Mouse (Mus musculus): ENCODE measurements around the gene Ostm1.

The Ostm1 gene

DNA sequence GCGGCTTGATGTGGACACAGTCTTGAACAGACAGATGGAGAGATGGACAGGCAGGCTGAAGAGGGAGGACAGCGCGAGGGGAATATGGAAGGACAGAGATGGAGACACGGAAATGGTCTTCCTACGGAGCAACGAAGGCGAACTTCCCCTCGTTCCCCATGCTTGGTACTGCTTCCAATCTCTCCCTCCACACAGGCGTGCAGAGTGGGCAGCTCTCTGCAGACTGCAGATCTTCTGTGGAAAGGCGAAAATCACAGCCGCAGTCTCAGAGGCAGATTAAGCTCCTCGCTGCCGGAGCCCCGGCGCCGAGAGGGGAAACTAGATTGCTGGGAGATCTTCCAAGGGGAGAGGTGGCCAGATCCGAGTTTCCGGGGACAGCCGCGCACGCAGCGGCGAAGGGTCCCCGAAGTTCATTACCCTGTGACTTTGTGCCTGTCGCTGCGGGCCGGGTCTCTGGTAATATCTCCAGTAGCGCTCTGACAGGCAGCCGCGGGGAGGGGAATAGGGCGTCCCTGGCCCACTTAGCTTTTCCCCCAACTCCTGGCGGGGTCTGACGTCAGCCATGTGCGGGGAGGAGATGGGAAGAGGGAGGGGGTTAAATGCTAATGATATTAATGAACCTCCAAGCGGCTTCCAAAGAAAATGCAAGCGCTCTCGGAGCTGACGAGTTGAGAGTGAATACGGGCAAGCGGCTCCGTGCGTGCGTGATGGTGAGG lies at the start of gene Ostm1, which contains the start of gene Nr2e1:
TSS of gene Ostm1 (plus strand) at position 666 of the 716 bp plus-strand sequence.
TSS of gene Nr2e1 (minus strand) at position 476 of the 716 bp plus-strand sequence.
- DNase-seq (ENCODE audit: low spot score) = no peak

DNA sequence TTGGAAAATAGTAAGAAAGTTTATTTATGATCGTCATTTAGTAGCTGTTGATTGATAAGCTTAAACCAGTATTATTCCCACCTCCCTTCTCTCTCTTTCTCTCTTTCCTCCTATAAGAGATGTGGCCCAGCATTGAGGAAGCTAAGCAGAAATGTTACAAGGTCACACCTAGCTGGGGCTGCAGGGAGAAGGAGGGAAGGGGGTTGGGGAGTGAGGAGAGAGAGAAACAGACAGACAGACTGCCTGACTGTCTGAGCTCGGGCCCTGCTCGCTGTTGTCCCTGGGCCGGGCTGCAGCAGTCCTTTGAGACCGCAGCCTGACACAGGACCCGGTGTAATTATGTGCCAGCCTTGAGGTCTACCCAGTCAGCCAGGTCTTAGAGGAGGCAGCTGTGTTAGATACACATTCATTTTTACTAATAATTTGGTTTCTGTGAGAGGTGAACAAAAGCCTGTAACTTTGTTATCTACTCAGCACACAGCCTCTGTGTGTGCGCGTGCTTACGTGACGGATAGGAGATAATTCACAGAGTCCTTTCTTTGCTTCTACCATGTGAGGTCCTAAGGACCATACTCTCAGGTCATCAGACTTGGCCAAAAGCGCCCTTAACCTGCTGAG lies 49.7 kb upstream of the Ostm1 start:
- no peak for DNase-seq (ENCODE audit: low spot score)

DNA sequence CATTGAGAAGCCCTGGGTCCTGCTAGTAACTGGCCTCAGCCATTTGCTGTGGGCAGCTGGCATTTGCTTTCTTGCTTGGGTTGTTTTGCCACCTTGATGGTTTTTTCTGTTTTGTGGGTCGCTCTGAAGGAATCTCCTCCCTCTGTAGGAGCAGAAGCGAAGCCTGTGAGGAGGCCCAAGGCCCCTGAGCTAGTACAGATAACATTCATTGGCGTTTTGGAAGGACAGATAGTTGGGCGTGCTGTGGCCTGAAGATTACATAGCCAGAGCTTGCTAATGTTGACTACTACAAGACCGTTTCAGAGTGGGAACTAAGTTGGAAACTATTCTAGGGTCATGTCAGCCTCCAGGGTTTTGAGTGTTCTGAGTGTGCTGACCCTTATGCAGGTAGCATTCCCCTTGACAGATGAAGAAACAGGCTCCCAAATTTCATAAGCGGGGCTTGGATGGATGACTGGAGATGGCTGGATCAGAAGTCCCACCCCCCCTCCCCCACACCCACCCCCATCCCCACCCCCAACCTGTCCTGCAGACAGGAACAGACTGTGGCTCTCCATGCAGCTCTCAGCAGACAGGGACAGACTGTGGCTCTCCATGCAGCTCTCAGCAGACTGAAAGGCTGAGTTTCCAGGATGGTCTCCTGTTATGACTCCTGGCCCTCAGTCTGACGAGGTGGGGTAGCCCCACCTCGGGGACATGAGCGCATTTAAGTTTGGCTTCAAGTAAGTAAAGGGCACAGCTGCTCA lies 45.9 kb upstream of the Ostm1 start:
- DNase-seq (ENCODE audit: low spot score) = no peak

DNA sequence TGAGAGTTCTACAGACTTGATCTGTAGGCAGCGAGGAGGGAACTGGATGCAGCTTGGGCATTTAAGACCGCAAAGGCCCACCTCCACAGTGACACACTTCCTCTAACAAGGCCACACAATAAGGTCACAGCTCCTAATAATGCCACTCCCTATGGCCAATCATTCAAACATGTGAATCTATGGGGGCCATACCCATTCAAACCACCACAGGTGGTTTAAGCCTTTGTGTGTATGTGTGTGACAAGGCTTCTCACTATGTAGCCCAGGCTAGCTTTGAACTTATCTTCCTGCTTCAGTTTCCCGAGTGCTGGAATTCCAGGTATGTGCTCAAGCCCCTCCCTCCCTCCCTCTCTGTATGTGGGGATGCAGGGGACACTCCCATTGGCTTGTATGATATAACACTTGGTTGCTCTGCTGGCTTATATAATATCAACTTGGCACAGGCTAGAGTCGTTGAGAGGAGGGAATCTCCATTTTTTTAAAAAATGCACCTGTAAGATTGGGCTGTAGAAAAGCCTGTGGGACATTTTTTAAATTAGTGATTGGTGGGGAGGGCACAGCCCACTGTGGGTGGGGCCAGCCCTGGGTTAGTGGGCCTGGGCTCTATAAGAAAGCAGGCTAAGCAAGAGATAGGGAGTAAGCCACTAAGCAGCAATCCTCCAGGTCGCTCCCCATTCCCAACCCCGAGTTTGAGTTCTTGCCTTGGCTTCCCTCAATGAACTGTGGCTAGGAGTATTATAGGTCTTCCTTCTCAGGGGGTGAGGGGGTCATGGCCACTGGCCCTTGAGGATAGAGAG lies 37.7 kb upstream of the Ostm1 start:
- no peak for DNase-seq (ENCODE audit: low spot score)

DNA sequence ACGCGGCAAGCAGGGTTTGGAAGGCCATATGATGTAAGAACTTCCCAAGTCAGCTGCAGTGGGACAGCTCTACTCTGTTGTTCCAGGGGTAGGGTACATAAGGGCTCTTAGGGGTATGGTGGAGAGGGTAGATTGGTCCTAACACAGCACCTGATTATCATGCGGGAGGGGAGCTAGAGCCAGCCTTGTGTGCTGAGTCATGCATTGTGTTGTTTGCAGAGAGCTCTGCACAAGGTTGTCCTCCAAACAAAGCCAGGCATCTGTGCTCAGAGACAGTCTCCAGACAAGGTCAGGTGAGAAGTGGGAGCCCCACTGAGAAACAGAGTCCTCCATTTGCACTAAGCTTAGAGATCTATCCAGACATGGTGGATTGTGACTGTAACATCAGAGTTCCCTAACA lies 37.1 kb upstream of the Ostm1 start:
- no peak for DNase-seq (ENCODE audit: low spot score)

DNA sequence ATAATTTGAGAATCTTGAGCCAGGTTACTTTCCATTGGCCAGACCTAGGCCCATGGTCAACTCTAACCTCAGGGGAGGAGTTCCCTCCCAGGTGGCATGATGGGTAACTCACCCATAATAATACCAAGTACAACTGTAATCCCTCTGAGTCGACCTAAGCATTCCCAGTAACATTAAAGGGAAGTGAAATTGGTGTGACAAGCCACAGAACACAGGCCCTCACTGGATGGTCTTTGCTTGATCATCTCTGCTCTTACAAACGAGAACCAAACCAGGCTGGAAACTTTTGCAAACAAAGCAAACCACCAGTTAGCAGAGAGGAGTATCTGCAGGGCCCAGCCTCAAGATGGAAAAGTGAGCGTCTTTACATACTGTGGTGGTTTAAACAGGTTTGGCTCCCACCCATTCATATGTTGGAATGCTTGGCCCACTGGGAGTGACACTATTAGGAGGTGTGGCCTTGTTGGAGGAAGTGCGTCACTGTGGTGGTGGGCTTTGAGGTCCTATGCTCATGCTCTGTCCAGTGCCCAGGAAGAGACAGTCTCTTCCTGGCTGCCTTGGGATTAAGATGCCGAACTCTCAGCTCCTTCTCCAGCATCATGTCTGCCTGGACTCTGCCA lies 23.9 kb upstream of the Ostm1 start:
- no peak for DNase-seq (ENCODE audit: low spot score)

DNA sequence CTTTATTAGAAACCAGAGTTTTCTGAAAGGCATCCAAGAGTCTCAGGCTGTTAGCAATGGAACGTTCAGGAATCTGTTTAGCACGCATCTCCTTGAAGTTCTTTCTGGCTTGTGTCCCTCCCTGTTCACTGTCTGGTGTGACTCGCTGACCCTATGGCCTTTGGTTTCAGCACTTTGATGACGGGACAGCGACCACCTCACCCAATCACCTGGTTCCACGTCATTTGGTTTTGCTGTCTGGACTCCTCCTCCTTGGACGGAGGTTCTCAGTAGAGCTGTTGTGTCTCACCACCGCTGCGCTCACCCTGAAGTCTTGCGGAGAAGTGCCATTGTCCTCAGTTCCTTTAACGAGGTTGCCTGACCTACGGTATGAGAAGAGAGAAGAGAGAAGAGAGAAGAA lies 21.4 kb upstream of the Ostm1 start:
- DNase-seq (ENCODE audit: low spot score) = no peak

DNA sequence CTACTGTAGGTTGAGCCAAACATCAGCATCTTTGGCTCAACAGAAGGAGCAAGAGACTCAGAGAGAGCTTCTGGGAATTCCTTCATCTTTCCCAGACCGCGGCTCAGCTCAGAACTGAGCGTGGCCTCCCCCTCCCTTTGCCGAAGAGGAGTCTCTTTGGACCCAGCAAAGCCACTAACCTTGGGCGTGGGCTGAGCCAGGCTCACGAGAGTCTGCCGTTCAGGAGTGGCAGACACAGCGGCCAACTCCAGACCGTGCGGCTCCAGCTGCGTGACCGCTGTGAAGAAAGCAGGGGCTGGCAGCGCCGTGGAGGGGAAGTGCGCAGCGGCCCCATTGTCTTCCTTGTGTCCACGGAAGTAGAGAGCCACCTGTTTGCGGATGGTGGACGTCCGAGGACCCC lies 11.1 kb upstream of the Ostm1 start:
- no peak for DNase-seq (ENCODE audit: low spot score)

DNA sequence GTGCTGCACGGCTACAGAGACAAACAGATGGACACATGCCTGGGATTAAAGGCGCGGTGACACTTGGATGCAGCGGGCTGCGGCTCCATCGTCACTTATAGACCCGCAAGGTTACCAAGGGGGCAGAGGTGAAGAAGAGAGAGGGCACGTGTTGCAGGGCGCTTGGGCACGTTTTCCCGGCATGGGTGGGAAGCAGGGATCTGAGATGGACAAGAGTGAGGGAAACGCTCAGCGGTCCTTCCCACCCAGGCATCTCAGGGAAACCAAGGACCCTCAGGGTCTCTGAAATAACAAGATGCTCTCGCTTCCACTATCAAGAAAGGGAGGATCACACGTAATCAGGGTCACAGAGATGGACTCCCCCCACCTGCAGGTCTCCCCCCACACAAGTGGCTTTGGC lies 10.7 kb upstream of the Ostm1 start:
- DNase-seq (ENCODE audit: low spot score) = no peak

DNA sequence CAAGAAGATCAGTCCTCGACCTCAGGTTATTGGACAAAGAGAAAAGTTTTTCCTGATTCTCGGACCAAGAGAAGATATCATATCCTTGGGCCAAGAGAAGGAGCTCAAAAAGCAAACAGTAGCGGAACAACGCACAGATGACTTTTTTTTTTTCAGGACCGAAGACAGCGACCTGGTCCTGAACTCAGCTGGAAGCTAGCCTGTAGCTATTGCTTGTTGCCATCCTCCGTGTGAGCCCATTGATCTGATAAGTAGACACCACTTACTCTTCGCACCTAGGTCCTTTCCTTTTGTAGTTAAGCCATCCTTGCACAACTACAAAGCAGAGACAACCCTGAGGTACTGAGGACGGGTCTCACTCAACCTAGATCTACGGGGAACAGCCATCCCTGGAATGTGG lies 9.0 kb upstream of the Ostm1 start:
- no peak for DNase-seq (ENCODE audit: low spot score)

DNA sequence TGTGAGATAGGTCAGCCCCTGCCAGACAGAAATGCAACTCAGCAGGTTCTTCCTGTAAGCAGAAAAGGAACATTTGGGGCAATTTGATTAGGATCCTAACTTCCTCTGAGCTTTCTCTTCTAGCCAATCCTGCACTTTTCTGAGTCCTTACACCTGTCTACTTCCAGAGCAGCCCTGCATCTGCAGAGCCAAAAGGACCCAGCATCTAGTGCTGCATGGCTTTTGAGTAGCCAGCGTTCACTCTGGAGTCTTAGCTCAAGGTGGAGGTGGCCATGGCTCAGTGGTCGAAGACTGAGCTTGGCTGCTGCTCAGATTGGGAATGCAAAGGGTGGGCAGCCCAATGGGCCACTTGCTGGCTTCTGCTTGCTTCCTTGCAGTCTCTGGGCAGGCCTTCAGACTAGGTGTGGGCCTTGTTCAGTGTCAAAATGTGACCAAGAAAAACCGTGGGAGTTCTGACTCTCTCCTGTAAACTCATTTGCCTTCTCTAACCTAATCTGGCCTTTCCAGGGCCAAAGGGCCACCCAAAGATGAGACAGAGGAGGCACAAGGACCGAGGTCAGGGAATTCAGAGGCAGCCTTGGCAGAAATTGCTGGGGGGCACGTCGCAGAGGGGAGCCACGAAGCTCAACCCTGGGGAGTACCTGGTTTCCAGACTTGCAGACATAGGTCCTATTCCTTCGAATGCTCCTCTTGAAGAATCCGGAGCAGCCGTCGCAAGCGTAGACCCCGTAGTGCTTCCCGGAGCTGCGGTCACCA lies 5.9 kb upstream of the Ostm1 start:
- DNase-seq (ENCODE audit: low spot score) = no peak

DNA sequence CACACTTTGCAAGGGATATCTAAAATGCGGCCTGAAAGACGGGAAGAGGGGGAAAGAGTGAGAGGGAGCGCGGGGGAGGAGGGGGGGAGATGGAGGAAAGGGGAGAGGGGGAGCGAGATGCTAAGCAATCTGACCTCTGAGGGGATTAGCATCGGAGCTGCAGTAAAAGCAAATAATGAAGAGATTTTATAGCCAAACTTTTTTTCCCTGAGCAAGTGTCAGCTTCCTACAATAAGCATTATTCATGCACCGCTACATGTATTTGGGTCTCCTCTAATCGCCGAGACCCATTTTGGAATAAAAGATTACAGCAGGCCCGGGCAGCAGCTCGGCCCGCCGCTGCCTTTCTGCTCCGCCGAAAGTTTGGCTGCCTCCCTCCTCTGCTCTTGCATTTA lies 5.3 kb upstream of the Ostm1 start:
- no peak for DNase-seq (ENCODE audit: low spot score)

DNA sequence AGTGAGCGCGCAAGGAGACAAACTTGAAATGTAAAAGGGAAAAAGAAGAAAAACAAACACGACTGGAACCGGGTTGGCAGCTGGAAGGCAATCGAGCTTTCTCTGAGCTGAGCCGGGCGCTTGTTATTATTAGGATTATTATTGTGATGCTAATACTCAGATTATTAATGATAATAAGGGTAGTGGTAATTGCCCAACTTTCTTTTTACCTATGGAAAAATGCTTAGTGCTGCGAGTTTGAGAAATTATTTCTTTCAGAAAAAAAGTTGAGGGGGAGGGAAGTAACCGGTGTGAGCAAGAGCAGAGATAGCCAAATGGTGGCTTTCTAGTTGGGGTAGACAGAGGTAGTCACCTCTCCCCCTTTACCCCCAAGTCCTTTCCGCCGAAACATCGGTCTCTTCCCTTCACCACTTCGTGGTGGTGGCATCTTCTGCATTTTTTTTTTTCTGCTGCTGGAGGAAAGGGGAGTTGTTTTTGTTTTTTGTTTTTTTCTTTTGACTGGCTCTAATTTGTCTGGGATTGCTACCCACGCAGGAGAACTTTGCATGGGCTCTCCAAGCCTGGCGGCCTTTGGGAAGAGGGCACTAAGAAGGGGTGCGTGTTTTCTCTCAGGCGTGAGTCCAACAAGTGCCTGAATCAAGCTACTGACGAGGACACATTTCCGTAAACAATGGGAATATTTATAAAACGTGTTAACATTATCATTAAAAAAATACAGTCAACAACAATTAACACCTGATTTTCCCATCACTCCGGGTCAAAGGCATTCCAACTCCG lies 4.7 kb upstream of the Ostm1 start:
- no peak for DNase-seq (ENCODE audit: low spot score)

DNA sequence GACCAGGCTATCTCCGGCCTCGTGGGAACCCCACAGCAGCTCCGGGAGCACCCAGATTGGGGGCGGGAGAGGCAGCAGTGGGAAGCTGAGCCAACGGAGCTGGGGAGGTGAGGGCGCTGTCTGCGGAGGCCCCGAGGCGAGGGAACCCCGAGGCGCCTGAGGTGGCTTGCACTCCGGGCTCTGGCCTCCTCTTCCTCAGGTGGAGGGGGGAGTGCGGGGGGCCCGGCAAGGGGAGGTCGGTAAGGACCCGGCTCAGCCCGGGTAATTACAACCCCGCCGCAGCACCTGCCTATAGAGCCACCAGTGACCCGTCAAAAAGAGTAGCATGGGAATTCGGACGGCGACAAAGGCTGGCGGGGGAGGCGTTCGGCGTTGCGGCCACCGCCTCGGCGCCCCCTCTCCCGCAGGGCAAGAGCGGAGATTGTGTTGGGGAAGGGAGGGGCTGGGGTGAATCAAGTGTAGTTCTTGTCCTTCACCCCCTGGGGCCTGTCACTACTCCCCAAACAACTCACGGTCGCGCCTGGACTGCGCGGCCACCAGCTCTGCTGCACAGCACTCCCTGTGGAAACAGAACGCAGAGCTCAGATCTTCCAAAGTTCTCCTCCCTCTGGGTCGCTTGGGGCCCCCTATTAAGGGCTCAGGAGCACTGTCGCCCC lies 4.0 kb upstream of the Ostm1 start:
- DNase-seq (ENCODE audit: low spot score) = no peak

DNA sequence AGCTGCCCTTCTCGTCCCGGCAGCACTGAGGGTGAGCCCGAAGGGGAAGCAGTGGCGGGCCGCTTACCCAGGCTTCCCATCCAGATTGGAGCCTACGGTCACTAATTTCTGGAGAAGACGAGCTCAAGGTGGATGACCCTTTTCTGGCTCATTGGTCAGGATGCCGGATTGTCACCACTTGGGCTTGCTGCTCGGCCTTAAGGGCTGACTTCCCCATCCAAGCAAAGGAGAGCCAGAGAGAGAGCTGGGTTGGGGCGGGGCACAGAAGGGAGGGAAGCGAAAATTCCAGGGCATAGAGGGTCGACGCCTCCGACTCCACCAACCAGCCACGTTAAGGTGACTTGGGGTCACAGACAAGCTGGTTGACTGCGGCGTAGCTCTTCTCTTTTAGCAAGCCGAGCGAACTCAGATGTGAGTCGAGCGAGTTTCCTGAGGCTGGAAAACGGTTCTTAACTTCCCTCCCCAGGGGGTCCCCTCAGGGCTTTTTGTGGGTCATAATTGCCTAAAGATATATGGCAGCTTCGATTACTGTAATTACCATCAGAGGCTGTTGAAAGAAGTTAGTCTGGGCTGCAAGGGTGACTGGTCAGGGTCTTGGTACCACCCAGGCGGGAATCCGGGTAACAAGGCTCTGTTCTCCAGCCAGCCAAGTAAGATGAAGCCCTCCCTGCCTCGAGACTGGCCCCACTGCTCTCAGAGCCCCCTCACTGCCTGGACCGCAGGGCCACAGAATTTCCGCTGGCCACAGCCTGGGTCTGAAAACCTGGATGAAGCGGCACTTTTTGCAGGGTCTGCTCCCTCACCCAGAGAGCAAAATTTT lies 3.3 kb upstream of the Ostm1 start:
- no peak for DNase-seq (ENCODE audit: low spot score)

DNA sequence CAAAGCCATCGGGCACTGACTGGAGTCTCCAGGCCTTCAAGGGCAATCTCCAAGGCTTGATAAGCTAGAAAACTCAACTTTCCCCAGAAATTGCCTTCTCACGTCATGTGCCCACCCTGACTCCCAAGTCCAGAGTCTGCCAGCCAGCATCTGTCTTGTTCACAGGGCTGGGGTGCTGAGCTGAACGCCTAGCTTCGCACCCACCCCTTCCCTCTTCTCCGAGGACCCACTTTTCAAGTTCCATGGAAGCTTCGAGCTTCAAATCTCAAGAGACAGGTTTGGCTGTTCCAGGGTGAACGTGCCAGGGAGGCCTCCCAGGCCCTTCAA lies 2.7 kb upstream of the Ostm1 start:
- no peak for DNase-seq (ENCODE audit: low spot score)

DNA sequence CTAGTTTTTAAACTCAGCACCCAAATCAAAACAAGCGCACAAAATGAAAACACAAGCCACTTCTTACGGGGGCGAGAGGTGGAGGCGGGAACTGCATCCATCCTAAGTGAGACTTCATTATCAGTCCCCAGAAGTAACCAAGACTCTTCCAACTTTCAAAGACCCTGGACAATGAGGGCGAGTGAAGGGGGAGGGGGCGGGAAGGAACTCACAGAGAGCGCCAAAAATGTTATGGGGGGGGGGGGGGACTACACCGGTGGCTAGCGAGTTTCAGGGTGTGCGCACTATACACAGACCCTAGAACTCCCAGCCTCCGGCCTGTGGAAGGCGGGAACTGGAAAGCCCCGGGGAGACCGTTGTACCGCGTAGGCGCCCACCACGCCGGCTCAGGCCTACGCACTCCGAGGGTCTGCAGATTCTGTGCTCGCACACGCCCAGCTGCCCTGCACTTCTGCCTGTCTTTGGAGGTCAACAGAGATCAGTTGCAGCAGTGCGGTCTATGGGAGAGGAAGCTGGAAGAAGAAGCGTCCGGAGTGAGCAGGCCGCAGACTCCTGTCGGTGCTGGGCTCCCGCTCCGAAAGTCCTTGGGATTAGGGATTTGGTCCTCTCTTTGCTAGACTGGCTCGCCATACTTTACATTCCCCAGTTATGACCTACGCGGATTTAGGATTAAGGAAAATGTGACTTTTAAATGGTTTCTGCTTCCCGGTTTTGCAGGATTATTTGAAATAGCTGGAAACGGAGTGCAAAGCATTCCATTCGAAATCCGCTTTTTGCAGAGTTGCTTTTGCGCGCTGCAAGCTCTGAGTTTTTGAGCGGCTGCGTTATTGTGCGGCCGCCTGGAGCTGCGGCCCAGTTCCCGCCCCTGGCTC lies 1.7 kb upstream of the Ostm1 start:
- DNase-seq (ENCODE audit: low spot score) = no peak

DNA sequence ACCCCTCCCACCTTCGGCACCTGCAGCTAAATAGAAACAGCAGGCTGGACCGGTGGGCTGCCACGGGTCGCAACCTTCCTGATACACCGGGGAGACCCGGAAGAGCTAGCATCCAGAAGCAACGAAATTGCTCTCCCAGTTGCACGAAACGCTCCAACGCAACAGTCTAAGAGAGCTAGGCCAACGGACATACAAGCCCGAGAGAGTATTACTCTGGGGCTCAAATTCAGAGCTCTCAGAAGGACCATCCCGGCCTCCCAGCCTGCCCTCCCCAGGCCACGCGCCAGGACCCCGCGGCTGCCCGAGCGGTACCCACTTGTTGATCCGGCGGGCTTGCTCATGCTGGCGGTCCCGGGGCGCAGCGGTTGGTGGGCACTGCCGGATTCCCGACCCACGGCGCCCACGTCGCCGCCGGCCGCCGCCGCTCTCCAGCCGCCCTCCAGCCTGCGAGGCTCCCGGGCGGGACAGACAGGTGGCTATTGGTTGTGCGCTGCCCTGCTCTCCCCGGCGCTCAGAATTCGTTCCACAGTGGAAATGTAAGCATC lies 984 bp upstream of the Ostm1 start:
- DNase-seq (ENCODE audit: low spot score) = no peak
